Mouse (Mus musculus) liver, embryonic 15.5 days (tissue): ENCODE data around the gene Rpn1. TPM values are rescaled to one million over a fixed set of nuclear protein-coding genes. Genes with fewer than 3 reads are reported as not detected.
"Not testable (repeated sequence)": the region's sequence is repeated elsewhere in the genome, so short reads cannot be mapped to it uniquely, and the experiment has no call there.

Experiments used
- ATAC-seq: fragments of 200-750 bp; cut with Nextera tagmentation; 2 replicates; pipeline ENCODE4 v1.8.0; 2017; ENCODE audit warnings: moderate number of reproducible peaks, mild to moderate bottlenecking, moderate library complexity; ENCODE audit not compliant: insufficient read depth
- H3K27ac ChIP-seq: fragments of 300-500 bp; sonication (generic); replicated peaks from 2 replicates; pipeline ENCODE4 v1.5.1; 2015; ENCODE audit warnings: mild to moderate bottlenecking, inconsistent platforms
- H3K27me3 ChIP-seq: fragments of 300-500 bp; sonication (generic); 2 replicates; pipeline ENCODE4 v1.6.1; 2015; ENCODE audit warnings: mild to moderate bottlenecking, inconsistent platforms
- H3K36me3 ChIP-seq: fragments of 300-500 bp; sonication (generic); replicated peaks from 2 replicates; pipeline ENCODE4 v1.6.1; 2015; ENCODE audit warnings: moderate library complexity, mild to moderate bottlenecking, inconsistent platforms
- H3K4me1 ChIP-seq: fragments of 300-500 bp; sonication (generic); replicated peaks from 2 replicates; pipeline ENCODE4 v1.6.1; 2015; ENCODE audit warnings: inconsistent platforms
- H3K4me2 ChIP-seq: fragments of 300-500 bp; sonication (generic); 2 replicates; pipeline ENCODE4 v1.6.1; 2015; ENCODE audit warnings: moderate library complexity, mild to moderate bottlenecking, inconsistent platforms
- H3K4me3 ChIP-seq: fragments of 300-500 bp; sonication (generic); replicated peaks from 2 replicates; pipeline ENCODE4 v1.5.1; 2015; ENCODE audit warnings: mild to moderate bottlenecking, inconsistent platforms
- H3K9ac ChIP-seq: fragments of 300-500 bp; sonication (generic); 2 replicates; pipeline ENCODE4 v1.6.1; 2015; ENCODE audit warnings: moderate library complexity, mild to moderate bottlenecking, inconsistent platforms
- H3K9me3 ChIP-seq: fragments of 300-500 bp; sonication (generic); replicated peaks from 2 replicates; pipeline ENCODE4 v1.6.1; 2016; ENCODE audit warnings: inconsistent platforms
- WGBS: fragments of 180-500 bp; shearing (Covaris S2); methylation state at CpG from one replicate; pipeline ENCODE4 v1.1.7; 2015; ENCODE audit warnings: mixed read lengths; ENCODE audit not compliant: insufficient replicate concordance; 5-methylcytosine and 5-hydroxymethylcytosine counted together
- polyA plus RNA-seq: library from polyadenylated mRNA; unstranded; fragments of >200 nt; fragmentation: Nextera tagmentation; extraction: Ambion mirVana; gene quantifications from 2 replicates; pipeline ENCODE4 v1.2.1, GENCODE M21; 2015

Rpn1 gene
- polyA plus RNA-seq, 1 experiment from 2014 or later: 181 TPM

DNA sequence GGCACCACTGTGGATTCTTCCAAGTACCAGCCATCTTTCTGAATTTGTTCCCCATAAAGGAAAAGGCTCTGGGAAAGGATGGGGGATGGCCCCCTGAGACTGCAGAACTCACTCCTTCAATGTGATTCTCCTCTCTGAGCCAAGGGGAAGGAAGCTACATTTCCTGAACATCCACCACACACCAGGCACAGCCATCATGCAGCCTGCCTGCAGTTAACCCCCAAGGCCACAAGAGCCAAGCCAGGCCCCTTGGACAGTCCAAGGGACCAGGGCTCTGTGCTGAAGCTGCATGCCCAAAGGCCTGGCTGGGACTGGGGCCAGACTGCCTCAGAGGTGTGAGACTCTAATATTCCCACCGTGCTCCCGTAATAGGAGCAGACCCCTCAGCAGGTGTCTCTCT lies 37.5 kb downstream of the Rpn1 start:
- no peak overlapping the region for H3K4me2 ChIP-seq
- no peak overlapping the region for H3K27ac ChIP-seq
- WGBS: 45% methylated on average over 2 of the region's 2 CpGs
- H3K36me3 ChIP-seq: no peaks in the 10 kb centered on the region
- ATAC-seq: no peak
- H3K9me3 ChIP-seq: no peaks in the 10 kb centered on the region
- H3K4me3 ChIP-seq: no peak overlapping the region
- peaks cover 55% of the 10 kb centered on the region for H3K4me1 ChIP-seq
- no peaks in the 10 kb centered on the region for H3K27me3 ChIP-seq
- H3K9ac ChIP-seq: no peak overlapping the region

DNA sequence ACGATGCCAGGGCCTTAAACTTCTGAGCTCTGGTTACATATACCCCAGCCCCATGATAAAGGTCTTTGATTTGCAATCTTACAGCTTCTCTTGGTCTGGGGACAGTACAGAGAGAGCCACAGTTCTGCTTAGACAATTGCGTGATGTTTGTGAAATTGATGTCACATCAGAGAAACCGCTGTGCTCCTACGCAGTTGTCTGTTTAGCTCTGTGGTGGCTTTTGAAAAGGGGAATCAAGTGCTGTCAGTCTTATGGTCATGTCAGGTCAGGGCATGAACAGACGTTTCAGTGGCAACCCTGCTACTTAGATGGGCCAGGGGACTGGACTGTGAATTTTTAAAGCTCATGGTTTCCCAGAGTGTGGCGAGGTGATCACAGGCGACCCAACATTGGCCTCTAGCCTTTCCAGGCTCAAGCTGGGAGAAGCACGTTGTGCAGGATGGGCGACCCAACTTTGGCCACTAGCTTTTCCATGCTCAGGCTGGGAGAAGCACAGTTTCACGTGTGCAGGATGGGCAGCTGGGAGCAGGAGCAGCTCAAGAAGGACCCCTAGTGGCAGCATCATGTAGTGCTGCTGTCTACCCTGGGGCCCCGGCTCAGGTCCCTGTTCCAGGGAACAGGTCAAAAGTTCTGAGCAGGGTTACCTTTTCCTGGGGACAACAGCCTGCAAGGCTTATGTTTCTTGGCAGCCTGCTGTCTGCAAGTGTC lies 39.0 kb downstream of the Rpn1 start:
- no peak overlapping the region for H3K4me3 ChIP-seq
- H3K27me3 ChIP-seq: no peaks in the 10 kb centered on the region
- 29% methylated on average over 11 of the region's 11 CpGs for WGBS
- peak overlapping the region; percentile 56 for H3K4me2 ChIP-seq
- H3K36me3 ChIP-seq: no peaks in the 10 kb centered on the region
- H3K9ac ChIP-seq: no peak overlapping the region
- ATAC-seq: peak; percentile 61; the same call in 1 of the 2 replicates
- no peak overlapping the region for H3K27ac ChIP-seq
- no peaks in the 10 kb centered on the region for H3K9me3 ChIP-seq
- peaks cover 42% of the 10 kb centered on the region for H3K4me1 ChIP-seq

DNA sequence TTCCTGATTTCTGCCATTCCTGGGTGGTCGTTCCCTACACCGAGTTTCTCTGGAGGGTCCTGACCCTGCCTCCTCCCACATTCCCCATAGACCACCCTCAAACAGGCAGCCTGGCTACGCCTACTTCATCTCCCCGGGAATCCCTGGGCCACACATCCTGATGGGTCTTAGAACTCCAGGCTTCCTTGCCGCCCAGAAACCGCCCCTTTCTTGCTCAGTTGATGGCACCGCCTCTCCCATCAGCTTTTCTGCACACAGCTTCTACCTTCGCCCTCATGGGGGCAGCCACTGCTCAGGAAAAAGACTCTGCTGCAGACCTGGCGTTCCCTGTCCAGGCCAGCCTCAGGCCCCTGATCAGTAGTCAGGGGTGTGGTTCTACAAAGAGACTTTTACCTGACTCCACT lies 39.6 kb downstream of the Rpn1 start:
- Histone ChIP-seq H3K27me3 (no peaks in the 10 kb centered on the region), H3K4me2 (peak overlapping the region; percentile 56), H3K9ac (no peak overlapping the region), H3K27ac (no peak overlapping the region), H3K9me3 (no peaks in the 10 kb centered on the region), H3K4me1 (peaks cover 39% of the 10 kb centered on the region), H3K36me3 (no peaks in the 10 kb centered on the region), H3K4me3 (no peak overlapping the region; the same call in 1 of the 2 replicates)
- peak; percentile 74 for ATAC-seq
- WGBS: 1% methylated on average over 9 of the region's 9 CpGs

DNA sequence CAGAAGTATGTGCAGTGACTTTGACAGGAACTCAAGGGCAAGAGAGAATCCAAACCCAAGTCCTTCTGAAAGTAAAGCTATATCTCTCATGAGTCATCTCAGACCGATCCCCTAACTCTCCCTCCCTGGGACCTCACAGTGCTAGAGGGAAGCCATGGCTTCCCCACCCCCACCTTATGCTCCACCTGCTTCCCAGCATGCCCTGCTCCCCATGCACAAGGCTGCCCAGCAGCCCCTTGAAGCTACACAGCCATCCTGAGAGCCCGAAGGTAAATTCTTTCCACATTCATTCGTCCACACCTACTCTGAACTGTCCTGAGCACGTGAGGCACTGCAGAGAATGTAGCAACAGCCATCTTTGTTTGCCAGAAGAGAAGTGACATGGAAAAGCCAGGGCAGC lies 40.3 kb downstream of the Rpn1 start:
- WGBS: 58% methylated on average over 4 of the region's 4 CpGs
- no peak overlapping the region for H3K4me2 ChIP-seq
- no peaks in the 10 kb centered on the region for H3K27me3 ChIP-seq
- no peak overlapping the region for H3K27ac ChIP-seq
- no peaks in the 10 kb centered on the region for H3K36me3 ChIP-seq
- H3K9ac ChIP-seq: no peak overlapping the region
- ATAC-seq: no peak
- no peaks in the 10 kb centered on the region for H3K9me3 ChIP-seq
- peaks cover 39% of the 10 kb centered on the region for H3K4me1 ChIP-seq
- H3K4me3 ChIP-seq: no peak overlapping the region

DNA sequence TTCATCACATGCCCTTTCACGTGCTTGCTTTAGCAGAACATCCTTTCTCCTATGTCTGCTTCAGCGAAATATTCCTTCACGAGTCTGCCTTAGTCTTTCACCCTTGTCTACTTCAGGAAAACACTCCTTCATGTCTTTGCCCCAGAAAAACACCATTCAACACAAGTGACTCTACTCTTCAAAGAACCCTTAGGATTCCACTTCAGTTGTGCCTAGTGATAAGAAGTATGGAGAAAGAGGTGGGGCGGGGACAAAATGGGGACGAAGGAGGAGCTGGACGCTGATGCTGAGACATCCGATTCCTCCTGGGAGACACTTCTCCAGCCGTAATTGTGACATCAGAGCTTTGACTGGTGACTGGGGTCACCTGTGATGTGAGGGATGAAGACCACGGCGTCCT lies 41.5 kb downstream of the Rpn1 start:
- H3K27me3 ChIP-seq, H3K9ac ChIP-seq, H3K4me3 ChIP-seq, H3K36me3 ChIP-seq, ATAC-seq, H3K27ac ChIP-seq, H3K9me3 ChIP-seq, H3K4me2 ChIP-seq: not testable (repeated sequence)
- WGBS: 73% methylated on average over 10 of the region's 10 CpGs
- peaks cover 32% of the 10 kb centered on the region for H3K4me1 ChIP-seq

DNA sequence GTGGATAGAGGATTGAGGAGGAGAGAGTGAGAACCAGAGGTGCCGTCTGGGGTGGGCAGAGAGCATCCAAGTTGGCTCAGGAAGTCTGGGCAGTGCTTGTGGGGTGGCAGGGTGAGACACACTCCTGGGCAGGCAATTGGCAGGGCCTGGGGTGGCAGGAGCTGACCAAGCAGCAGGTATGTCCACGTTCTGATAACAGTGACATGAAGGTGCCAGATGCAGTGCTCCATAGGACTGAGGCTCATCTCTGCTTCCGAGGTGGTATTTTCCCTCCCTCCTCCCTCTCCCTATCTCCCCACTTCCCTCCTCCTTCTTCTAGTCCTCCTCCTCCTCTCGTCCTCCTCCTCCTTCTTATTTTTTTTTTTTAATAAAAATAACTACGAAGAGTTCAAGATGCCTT lies 47.2 kb downstream of the Rpn1 start:
- Histone ChIP-seq H3K36me3 (no peaks in the 10 kb centered on the region), H3K4me2 (no peak overlapping the region), H3K4me3 (no peak overlapping the region), H3K4me1 (peaks cover 10% of the 10 kb centered on the region), H3K27me3 (peaks cover 46% of the 10 kb centered on the region), H3K9me3 (no peaks in the 10 kb centered on the region), H3K27ac (no peak overlapping the region), H3K9ac (no peak overlapping the region)
- ATAC-seq: no peak
- 33% methylated on average over 5 of the region's 5 CpGs for WGBS

DNA sequence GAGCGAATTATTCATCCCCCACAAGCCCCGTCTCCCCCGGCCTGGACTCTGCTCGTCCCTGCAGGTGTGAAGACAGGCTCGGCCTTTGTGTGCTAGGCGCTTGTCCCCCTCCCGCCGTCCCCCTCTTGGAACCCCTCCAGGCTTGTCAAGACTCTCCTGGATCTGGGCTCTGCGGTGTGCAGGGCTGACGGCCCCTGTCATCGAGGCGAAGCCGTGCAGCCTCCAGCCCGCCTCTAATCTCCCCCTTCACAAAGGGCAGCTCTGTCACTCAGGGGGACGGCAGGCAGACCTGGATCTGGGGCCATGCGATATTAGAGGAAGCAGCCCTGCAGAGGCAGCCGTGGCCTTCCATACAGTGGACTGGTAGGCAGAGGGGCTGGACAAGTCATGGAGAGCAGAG lies 47.8 kb downstream of the Rpn1 start:
- Histone ChIP-seq H3K9ac (no peak overlapping the region), H3K4me1 (peaks cover 12% of the 10 kb centered on the region), H3K4me2 (no peak overlapping the region), H3K27me3 (peaks cover 51% of the 10 kb centered on the region), H3K36me3 (no peaks in the 10 kb centered on the region), H3K4me3 (no peak overlapping the region), H3K27ac (no peak overlapping the region), H3K9me3 (no peaks in the 10 kb centered on the region)
- no peak for ATAC-seq
- 17% methylated on average over 17 of the region's 17 CpGs for WGBS

DNA sequence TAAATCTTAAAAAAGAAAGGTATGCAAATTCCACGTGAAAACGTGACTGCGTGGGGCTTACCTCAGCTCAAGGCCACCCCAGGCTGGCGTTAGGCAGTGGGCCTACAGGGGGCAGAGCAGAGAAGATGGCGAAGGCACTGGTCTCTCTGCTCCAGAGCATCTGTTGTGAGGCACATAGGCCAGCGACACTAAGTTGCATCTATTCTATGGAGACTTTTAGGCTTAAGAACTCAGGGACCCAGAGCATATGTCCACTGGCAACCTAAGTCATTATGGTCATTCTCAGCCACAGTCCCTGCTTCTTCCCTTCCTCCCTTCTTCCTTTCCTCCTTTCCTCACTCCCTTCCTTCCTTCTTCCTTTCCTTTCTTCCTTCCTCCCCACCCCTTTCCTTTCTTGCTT lies 48.8 kb downstream of the Rpn1 start:
- Histone ChIP-seq H3K9ac (no peak overlapping the region), H3K4me3 (no peak overlapping the region), H3K36me3 (no peaks in the 10 kb centered on the region), H3K4me2 (no peak overlapping the region), H3K9me3 (no peaks in the 10 kb centered on the region), H3K27ac (no peak overlapping the region), H3K27me3 (peaks cover 61% of the 10 kb centered on the region), H3K4me1 (peaks cover 12% of the 10 kb centered on the region)
- ATAC-seq: no peak
- 65% methylated on average over 6 of the region's 6 CpGs for WGBS

DNA sequence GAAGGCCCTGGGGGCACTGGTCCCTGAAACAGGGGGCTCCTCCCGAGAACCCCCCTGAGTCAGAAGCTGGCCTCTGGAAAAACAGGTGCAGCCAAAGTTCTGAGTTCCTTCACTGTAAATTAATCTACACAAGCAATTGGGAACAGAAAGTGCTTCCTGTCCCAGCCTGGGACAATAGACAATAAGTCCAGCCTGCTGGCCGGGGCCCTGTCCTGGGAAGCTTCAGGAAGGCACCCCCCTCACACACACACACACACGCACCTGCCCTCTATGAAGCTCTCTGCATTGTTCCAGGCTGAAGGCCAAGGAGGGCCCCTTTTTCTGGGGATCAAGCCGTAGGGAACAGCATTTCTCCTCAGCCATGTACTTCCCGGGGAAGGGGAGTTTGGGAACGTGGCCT lies 49.6 kb downstream of the Rpn1 start:
- no peak overlapping the region for H3K4me3 ChIP-seq
- H3K9ac ChIP-seq: no peak overlapping the region
- WGBS: 71% methylated on average over 6 of the region's 6 CpGs
- peaks cover 66% of the 10 kb centered on the region for H3K27me3 ChIP-seq
- no peaks in the 10 kb centered on the region for H3K9me3 ChIP-seq
- H3K27ac ChIP-seq: no peak overlapping the region
- ATAC-seq: no peak
- H3K4me2 ChIP-seq: no peak overlapping the region
- peaks cover 12% of the 10 kb centered on the region for H3K4me1 ChIP-seq
- H3K36me3 ChIP-seq: no peaks in the 10 kb centered on the region

DNA sequence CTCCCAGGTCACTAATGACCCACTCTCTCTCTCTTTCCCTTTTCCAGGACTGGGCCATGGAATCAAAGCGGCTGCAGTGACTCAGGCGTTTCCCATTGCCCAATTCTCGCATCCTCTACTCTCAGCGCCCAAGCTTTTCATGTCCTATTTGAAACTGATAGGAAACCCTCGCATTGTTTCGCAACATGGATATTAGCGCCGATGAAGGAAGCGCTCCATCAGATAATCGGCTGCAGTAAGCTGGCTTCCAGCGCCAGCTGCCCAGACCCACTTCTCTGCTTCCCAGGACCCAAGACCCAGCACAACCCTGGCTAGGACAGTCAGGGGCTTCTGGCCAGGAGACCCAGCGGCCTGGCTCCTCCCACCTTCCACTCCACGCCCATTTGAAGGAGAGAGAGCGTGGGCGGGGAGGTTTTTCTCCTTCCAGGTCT lies 51.9 kb downstream of the Rpn1 start:
- H3K27ac ChIP-seq: no peak overlapping the region
- H3K36me3 ChIP-seq: no peaks in the 10 kb centered on the region
- ATAC-seq: no peak
- WGBS: under 1% methylated on average over 15 of the region's 15 CpGs
- H3K4me1 ChIP-seq: peaks cover 12% of the 10 kb centered on the region
- H3K9ac ChIP-seq: no peak overlapping the region
- peak overlapping the region; percentile 32 for H3K4me3 ChIP-seq
- peak overlapping the region; percentile 59 for H3K4me2 ChIP-seq
- peaks cover 73% of the 10 kb centered on the region for H3K27me3 ChIP-seq
- no peaks in the 10 kb centered on the region for H3K9me3 ChIP-seq

DNA sequence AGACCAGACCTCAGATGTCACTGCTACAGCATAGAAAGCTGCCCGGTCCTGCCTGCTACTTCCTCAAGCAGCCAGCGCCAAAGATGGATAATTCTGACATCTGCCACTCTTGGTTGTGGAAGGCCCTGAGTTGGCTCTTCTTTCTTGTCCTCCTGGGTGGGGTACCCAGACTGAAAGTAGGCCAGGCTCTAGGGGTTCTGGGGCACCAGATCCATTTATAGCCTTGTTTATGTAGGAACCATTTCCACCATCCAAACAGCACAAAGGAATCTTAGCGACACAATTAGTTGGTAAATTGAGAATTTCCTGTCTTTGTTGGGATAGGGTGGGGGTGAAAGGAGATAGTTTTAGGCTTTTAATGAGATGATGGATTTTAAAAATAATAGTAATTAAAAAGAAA lies 54.2 kb downstream of the Rpn1 start:
- Histone ChIP-seq H3K4me1 (peaks cover 12% of the 10 kb centered on the region), H3K27ac (no peak overlapping the region), H3K36me3 (no peaks in the 10 kb centered on the region), H3K4me2 (no peak overlapping the region), H3K27me3 (peaks cover 57% of the 10 kb centered on the region), H3K9ac (no peak overlapping the region), H3K4me3 (no peak overlapping the region), H3K9me3 (no peaks in the 10 kb centered on the region)
- ATAC-seq: no peak
- 52% methylated on average over 3 of the region's 3 CpGs for WGBS

DNA sequence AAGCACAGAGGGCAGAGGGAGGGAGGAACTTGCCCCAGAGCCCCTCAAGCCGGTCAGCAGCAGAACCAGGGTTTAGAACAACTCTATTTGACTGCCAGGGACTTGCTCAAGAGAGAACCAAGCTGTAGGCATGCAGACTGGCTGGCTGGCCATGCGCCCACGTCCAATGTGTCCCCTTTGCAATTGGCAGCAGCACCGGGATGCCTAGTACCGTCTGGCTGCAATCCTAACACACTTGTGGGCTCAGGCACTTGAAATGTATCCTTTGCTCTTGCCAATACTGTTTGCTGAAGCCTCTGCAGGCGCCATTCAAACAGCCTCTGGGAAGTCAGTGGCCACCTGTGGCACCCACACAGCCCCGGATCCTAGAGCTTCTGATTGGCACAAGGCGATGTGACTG lies 56.0 kb downstream of the Rpn1 start:
- H3K9me3 ChIP-seq: no peaks in the 10 kb centered on the region
- H3K4me2 ChIP-seq: no peak overlapping the region
- peaks cover 12% of the 10 kb centered on the region for H3K4me1 ChIP-seq
- H3K9ac ChIP-seq: no peak overlapping the region
- no peak for ATAC-seq
- H3K36me3 ChIP-seq: no peaks in the 10 kb centered on the region
- no peak overlapping the region for H3K27ac ChIP-seq
- no peak overlapping the region for H3K4me3 ChIP-seq
- peaks cover 40% of the 10 kb centered on the region for H3K27me3 ChIP-seq
- 55% methylated on average over 8 of the region's 8 CpGs for WGBS
